Mouse (Mus musculus) MEL (cell line): ENCODE data around the gene Odf4.

Experiments used
- CTCF ChIP-seq, 3 experiments: IDR thresholded peaks in 2 of 3; conservative IDR thresholded peaks in 1 of 3; 2 replicates each; pipeline ENCODE4 v1.5.1; 2011 to 2012; ENCODE audit warnings: low read length in 3 of 3, low read depth in 2 of 3, mild to moderate bottlenecking in 2 of 3, improper control_type of control experiment in 1 of 3, inconsistent platforms in 1 of 3, mixed read lengths in 1 of 3, moderate library complexity in 1 of 3; ENCODE audit not compliant: control insufficient read depth in 1 of 3, insufficient read depth in 1 of 3, poor library complexity in 1 of 3, severe bottlenecking in 1 of 3
- HCFC1 ChIP-seq: IDR thresholded peaks from 2 replicates; pipeline ENCODE4 v1.6.1; 2012; ENCODE audit warnings: low read depth, mild to moderate bottlenecking, inconsistent platforms, low read length, improper control_type of control experiment, moderate library complexity
- MAX ChIP-seq: IDR thresholded peaks from 2 replicates; pipeline ENCODE4 v1.6.1; 2011; ENCODE audit warnings: low read length, improper control_type of control experiment
- MAZ ChIP-seq: IDR thresholded peaks from 2 replicates; pipeline ENCODE4 v1.6.1; 2012; ENCODE audit warnings: low read depth, mild to moderate bottlenecking, inconsistent platforms, low read length, improper control_type of control experiment
- POLR2A ChIP-seq, 2 experiments: IDR thresholded peaks; 2 replicates each; pipeline ENCODE4 v1.6.1; 2011 to 2012; ENCODE audit warnings: low read length in 2 of 2, mild to moderate bottlenecking in 2 of 2, control low read depth in 1 of 2, improper control_type of control experiment in 1 of 2, low read depth in 1 of 2, moderate library complexity in 1 of 2; ENCODE audit not compliant: control insufficient read depth in 1 of 2, insufficient read depth in 1 of 2, poor library complexity in 1 of 2
- TAL1 ChIP-seq: IDR thresholded peaks from 2 replicates; pipeline ENCODE4 v1.6.1; 2012; ENCODE audit warnings: mild to moderate bottlenecking, inconsistent platforms, low read length, moderate library complexity, mixed read lengths

- TF ChIP-seq CTCF (IDR thresholded peaks at IDR 0.05 in 2 of 3, conservative IDR thresholded peaks at IDR 0.05 in 1 of 3; ENCODE audit: control insufficient read depth in 1 of 3, insufficient read depth in 1 of 3, low read depth in 2 of 3, low read length in 3 of 3, poor library complexity in 1 of 3, severe bottlenecking in 1 of 3) (no peak), POLR2A (IDR thresholded peaks at IDR 0.05; ENCODE audit: control insufficient read depth in 1 of 2, insufficient read depth in 1 of 2, low read depth in 1 of 2, low read length in 2 of 2, poor library complexity in 1 of 2) (no peak), MAZ (no peak), MAX (no peak), TAL1 (no peak), HCFC1 (no peak)
Measured at GRCm38 (mm10) chr11:68961596-68961995, 34.7 kb upstream of the Odf4 start.
